Mouse (Mus musculus): ENCODE measurements around the gene Tenm3.

Gene Tenm3

GRCm38 (mm10) chr8:48322655-48323265 is 521.0 kb downstream of the Tenm3 start:
- no peak for DNase-seq (ENCODE audit: low spot score)

DNA sequence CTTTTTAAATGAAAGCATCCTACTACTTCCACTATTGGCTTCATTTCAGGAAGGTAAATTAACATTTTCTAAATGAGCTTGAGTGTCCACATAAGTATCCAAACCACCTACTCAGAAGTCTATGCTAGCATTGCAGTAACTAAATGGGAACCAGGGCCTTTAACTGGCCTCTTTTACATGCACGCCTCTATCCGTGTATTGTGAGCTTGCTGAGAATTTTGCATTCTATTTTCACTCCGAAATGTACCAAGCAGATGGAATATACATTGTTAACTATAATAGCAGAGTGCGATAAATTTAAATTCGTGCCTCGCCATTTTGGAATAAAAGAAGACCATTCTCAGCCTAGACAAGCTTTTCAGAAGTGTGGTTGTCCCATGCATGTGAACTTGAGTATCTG is 521.5 kb downstream of the Tenm3 start:
- no peak for DNase-seq (ENCODE audit: low spot score)

- no peak for DNase-seq (ENCODE audit: low spot score)
These were observed 524.1 kb downstream of the Tenm3 start for GRCm38 (mm10) chr8:48319674-48320073.

DNA sequence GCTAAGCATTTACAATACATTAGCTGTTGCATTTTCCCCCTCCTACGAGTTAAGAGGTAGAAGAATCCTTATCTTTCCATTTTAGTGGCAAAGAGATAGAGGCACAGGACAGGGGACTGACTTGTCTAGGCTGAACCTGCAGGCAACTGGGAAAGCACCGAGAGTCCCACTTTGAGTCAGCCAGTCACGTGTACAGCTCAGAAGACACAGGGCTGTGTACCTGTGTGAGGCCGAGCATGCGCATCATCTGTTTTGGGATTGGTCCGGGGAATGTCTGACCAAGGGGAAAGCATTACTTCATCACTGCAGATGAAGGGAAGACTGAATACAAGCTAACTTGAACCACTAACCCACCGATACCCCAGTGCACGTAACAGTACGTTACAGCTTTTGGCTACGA is 526.3 kb downstream of the Tenm3 start:
- DNase-seq (ENCODE audit: low spot score) = no peak

DNA sequence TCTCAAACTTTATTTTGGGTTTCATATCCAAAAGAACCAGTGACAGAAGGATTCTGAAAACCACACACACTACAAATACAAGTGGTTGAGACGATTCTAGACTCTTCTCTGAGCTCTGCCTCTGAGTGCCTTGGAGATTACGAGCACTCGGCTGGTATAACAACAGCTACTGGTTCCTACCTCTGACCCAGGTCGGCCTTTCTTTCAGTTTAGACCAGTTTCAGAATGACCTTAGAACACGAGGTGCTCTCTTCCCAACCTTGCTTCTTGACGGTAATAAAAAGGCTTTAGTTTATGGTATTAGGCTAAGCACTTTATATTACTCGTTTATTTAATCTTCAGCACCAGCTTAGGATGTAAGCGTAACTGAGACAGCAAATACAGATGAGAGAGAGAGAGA is 528.1 kb downstream of the Tenm3 start:
- DNase-seq (ENCODE audit: low spot score) = no peak

DNA sequence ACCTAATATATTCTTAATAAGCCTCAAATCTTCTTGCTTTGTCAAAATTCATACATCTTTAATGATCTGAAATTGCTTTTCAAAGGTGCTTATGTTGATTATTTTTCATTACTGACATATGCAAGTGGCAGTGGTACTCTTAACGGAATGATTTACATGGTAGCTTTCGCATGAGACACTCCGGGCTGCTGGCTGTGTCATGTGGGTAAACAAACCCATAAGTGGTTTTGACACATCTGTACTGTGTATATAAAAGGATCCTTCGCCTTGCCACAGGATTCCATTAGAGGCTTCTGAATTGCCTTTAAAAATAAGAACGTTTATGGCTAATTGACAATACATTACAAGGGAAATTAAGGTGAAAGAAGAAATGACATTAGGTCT is 529.8 kb downstream of the Tenm3 start:
- no peak for DNase-seq (ENCODE audit: low spot score)

- no peak for DNase-seq (ENCODE audit: low spot score)
These were observed 530.4 kb downstream of the Tenm3 start for GRCm38 (mm10) chr8:48313210-48313984.

DNA sequence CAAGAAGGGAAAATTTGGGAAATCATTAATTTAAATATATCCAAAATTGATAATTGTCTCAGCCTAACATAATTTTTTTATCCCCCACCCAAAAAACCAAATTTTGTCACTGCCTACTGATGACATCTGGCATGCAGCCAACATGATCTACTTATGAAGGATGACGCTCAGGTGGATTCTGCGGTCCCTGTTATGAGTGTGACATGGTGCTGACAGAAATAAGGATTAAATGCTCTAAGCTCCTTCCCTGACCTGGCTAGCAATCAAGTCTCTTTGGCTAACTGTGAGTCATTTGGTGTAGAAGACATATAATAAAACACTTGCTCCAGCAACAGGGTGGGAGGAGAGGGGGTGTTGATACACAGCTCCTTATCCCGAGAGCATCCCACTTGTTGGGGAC is 532.0 kb downstream of the Tenm3 start:
- DNase-seq (ENCODE audit: low spot score) = no peak

DNA sequence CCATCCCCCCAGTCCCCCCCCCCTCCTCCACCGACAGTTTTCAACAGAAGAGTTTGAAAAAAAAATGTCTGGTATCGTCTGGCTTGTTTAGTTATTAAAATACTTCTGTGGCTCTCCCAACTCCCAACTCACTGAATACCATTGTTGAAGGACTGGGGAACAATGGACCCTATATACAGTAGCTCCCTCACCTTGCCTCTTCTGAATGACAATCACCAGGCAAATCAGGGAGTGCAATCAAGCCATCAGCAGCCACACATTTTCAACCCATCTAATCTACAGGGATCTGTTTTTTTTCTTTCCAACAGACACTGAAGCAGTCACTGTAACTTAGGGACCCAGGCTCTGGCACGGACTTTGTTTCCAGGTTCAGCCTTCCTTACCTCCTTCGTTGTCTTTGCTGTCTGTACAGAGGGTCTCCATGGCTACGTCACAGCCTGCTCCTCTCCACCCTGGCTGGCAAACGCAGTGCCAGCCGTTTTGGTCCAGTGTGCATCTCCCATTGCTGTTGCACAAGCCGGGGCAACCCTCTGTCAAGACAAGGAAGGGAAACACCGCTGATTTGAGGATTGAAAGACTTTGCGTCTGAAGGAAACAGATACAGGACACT is 533.4 kb downstream of the Tenm3 start:
- DNase-seq (ENCODE audit: low spot score) = no peak

DNA sequence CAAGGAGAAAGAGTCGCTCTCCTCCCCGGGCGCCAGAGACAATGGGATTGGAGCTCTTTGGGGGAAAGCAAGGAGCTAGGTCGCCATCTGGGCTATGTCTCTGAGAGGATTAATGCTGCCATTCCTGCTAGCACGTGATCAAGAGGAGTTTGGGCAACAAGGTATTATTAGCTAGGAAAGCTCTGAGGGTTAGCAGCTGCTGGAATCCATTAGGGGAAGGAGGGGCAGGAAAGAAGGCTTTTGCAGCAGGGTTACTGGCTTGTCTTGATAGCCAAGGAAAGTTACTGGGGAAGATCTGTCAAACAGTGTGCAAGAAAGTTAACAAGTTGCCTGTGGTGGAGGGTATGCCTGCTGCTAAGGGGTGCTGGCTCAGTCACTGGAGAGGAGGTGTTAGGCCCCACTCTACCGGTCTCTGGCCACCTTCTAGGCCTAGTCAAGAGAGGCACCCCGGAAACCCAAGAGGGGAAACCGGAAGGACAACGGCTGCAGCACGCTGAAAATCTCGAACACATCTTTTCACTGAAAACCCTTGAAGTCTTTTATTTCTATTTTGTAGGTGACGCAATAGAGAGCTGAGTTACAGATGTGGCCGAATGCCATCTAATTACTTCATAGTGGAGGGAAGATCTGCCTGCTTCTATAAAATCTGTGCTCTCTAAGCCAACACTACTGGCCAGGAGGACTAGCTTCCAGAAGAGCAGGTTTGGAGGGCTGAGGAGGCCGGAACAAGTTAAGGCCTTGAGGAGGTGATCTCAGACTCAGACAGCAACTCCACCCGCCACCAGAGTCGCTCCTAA is 534.4 kb downstream of the Tenm3 start:
- no peak for DNase-seq (ENCODE audit: low spot score)

- no peak for DNase-seq (ENCODE audit: low spot score)
These were observed 539.5 kb downstream of the Tenm3 start for GRCm38 (mm10) chr8:48304224-48304623.

GRCm38 (mm10) chr8:48300613-48301037 is 543.1 kb downstream of the Tenm3 start:
- no peak for DNase-seq (ENCODE audit: low spot score)

DNA sequence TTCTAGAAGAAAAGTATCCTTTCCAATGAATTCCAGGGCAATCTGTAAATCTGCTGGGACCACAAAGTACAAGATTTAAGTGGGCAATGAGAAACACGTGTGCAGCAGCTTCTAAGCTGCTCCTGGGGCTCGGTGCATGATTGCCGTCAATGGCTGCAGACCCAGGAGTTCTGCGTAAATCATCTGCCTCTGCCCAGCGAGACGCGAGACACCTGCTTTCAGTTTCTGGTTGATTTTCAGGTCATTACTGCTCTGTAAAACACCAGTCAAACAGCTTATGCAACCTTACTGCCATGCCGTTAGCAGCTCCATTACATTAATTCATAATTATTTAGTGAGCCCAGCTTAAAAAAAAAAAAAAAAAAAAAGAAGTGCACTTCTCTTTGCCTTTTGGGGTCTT is 543.7 kb downstream of the Tenm3 start:
- DNase-seq (ENCODE audit: low spot score) = no peak

DNA sequence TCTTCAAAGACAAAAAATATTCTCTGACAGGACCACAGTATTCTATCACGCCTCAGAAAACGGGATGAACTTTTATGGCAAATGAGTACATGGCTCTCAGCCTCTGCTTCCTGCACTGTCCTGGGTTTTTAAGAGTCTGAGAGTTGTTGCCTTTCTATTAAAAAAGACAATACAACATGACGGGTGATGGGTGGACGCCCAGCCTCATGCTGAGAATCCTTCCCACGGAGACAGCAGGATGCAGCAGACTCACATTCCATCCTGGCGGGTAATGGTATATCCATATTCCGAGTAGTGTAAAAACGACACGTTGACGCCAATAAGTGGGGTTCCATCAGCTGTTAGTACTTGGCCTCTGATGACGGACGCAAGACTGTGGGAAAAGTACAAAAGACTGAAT is 544.4 kb downstream of the Tenm3 start:
- no peak for DNase-seq (ENCODE audit: low spot score)

DNA sequence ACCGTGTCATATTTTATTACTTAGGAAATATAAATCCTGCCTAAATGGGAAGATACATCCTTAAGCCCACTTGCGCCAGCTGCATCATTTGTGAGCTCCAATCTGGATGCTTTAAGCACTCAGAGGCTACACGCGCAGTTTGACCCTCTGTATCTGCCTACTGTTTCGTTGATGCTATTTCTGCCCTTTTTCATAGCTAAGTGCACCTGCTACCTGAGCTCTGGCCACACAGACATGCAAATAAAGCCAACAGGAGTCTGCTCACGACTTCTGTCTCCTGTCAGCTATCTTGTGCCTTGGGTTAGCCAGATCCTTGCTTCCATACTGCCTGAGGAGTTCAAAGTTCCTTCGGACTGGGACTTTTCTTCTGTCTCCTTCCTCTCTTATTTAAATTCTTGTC is 547.4 kb downstream of the Tenm3 start:
- DNase-seq (ENCODE audit: low spot score) = no peak

DNA sequence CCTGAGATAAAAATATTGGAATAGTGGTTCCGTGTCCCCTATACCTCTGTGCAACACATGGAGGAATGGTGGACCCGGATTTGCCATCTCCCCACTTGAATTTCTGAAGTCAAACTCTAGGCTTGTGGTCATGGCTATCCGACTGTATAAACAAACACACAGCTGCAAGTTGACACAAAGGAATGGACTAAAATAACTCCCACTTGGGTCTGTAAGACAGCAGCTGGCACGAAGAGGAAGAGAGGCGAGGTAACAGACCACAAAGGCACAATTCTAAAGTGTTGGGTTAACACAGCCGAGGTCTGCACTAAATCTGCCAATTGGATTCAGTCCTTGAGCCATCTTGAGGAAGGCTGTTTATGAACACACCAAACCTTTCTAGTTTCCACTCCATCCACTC is 548.2 kb downstream of the Tenm3 start:
- no peak for DNase-seq (ENCODE audit: low spot score)

DNA sequence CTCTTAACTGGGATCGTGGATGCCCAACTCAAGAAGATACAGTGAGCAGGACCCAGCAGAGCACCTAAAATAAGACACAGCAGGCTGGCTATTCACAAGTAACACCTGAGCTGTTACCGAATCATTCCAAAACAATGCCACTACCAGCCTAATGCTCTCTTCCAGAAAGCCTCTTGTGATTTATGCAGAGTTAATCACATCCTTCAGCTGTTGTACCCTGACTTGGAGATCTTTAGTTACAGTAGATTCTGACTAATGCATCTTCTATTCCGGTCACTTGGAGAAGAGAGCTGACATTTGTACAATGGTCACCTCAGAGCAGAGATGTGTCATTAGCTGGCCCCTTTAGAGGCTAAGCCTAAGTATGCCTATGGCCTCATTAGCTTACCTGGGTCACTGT is 550.0 kb downstream of the Tenm3 start:
- DNase-seq (ENCODE audit: low spot score) = no peak

DNA sequence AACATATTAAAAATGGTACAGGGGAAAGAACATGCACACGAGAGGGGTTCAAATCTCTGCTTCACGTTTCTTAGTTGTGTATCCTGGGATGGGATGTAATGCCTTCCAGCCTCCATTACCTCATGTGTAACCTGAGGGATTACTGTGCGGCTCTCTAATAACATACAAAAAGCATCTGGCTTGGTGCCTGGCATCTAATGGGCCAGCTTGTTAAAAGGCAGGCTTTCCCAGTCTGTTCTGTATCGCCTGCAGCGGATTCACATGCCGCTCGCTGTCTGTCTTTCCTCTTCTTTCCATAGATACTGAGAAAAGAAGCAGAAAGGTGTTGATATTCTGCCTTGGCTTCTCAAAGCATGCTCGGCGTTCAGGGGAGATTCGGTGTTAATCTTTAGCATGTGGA is 558.3 kb downstream of the Tenm3 start:
- DNase-seq (ENCODE audit: low spot score) = no peak

- no peak for DNase-seq (ENCODE audit: low spot score)
These were observed 561.9 kb downstream of the Tenm3 start for GRCm38 (mm10) chr8:48281855-48282254.

DNA sequence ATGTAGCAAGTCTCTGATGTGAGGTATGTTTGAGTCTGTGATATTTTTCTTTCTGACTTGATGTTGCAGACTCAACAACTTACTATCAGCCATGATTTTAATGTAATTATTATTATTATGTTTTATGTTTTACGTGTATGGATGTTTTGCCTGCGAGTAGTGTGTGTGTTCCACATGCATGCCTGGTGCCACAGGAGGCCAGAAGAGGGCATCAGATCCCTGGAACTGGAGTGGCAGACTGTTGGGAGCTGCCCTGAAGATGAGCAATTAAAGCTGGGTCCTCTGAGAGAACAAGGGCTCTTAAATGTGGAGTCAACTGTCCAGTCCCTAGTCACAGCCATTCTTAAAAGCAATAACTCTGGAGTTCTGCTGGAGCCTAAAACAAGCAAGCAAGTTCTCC is 564.4 kb downstream of the Tenm3 start:
- DNase-seq (ENCODE audit: low spot score) = no peak

GRCm38 (mm10) chr8:48277986-48278635 is 565.6 kb downstream of the Tenm3 start:
- DNase-seq (ENCODE audit: low spot score) = no peak

DNA sequence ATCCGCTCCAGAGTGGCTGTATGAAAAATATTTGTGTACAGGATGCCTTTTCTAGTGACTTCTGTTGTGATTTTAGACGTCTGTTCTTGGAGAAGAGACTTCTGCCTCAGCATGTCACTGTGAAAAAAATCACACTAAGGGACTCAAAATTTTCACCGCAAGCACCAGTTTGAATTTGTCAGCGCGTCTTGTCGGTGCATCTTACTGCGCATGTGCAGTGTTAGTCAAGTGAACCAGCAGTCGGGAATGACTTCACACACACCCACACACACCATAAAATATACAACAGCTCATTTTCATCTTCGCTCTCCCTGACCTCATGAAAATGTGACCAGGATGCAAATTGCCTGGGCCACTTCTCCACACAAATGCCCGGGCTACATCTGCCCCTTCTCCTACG is 568.7 kb downstream of the Tenm3 start:
- DNase-seq (ENCODE audit: low spot score) = no peak

Measured in c-Kit-positive CD71-positive TER-119-positive erythroid progenitor cells, embryonic 14.5 days (primary cell).